Mouse (Mus musculus) stomach, embryonic 16.5 days (tissue): ENCODE results near the gene Slc13a5. TPM values are rescaled to one million over a fixed set of nuclear protein-coding genes. Genes with fewer than 3 reads are reported as not detected.

Experiments used
- ATAC-seq: fragments of 200-750 bp; cut with Nextera tagmentation; 2 replicates; pipeline ENCODE4 v1.8.0; 2017; ENCODE audit warnings: moderate number of reproducible peaks, moderate TSS enrichment; ENCODE audit not compliant: insufficient read depth, low FRiP score
- H3K27ac ChIP-seq: fragments of 300-500 bp; sonication (generic); 2 replicates; pipeline ENCODE4 v1.5.1; 2014; ENCODE audit warnings: low read length
- H3K27me3 ChIP-seq: fragments of 300-500 bp; sonication (generic); 2 replicates; pipeline ENCODE4 v1.6.1; 2014; ENCODE audit warnings: low read length, control low read depth, mixed read lengths; ENCODE audit not compliant: control insufficient read depth, insufficient read depth
- H3K36me3 ChIP-seq: fragments of 300-500 bp; sonication (generic); 2 replicates; pipeline ENCODE4 v1.6.1; 2014; ENCODE audit warnings: low read length; ENCODE audit not compliant: control insufficient read depth, insufficient read depth
- H3K4me1 ChIP-seq: fragments of 300-500 bp; sonication (generic); 2 replicates; pipeline ENCODE4 v1.6.1; 2014; ENCODE audit warnings: low read length, control low read depth, mixed read lengths; ENCODE audit not compliant: control insufficient read depth, insufficient read depth
- H3K4me2 ChIP-seq: fragments of 300-500 bp; sonication (generic); 2 replicates; pipeline ENCODE4 v1.6.1; 2014; ENCODE audit warnings: low read depth, low read length, mixed read lengths
- H3K4me3 ChIP-seq: fragments of 300-500 bp; sonication (generic); replicated peaks from 2 replicates; pipeline ENCODE4 v1.5.1; 2014; ENCODE audit warnings: mild to moderate bottlenecking, low read length
- H3K9ac ChIP-seq: fragments of 300-500 bp; sonication (generic); 2 replicates; pipeline ENCODE4 v1.6.1; 2014; ENCODE audit warnings: low read length
- H3K9me3 ChIP-seq: fragments of 300-500 bp; sonication (generic); replicated peaks from 2 replicates; pipeline ENCODE4 v1.6.1; 2016; ENCODE audit warnings: low read length, control low read depth; ENCODE audit not compliant: control insufficient read depth
- WGBS: fragments of 180-500 bp; shearing (Covaris S2); extraction: QIAGEN DNeasy Blood & Tissue Kit; methylation state at CpG from one replicate; pipeline ENCODE4 v1.1.7; 2014; 5-methylcytosine and 5-hydroxymethylcytosine counted together
- polyA plus RNA-seq: library from polyadenylated mRNA; unstranded; fragments of >200 nt; fragmentation: Nextera tagmentation; extraction: Ambion mirVana; gene quantifications from 2 replicates; pipeline ENCODE4 v1.2.1, GENCODE M21; 2015

Slc13a5 gene
- polyA plus RNA-seq, 1 experiment from 2014 or later, result 0.17 TPM

DNA sequence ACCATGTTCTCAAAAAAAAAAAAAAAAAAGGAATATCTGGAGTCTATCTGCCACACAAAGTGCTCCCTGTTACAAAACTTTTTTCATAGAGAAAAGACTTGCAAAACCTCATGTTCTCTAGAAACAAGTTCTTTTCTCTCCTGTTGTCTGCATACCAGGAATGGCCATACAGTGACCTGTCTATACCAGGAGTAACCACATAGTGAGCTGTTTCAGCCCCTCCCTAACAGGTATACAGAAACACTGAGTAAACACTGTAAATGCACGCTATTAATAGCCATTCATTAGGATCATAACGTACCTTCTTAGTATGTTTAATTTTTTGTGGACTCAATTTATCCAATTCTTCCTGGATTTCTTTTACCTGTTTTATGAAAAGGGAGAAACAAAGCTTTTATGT, 72.8 kb downstream of the Slc13a5 start:
- Histone ChIP-seq H3K36me3 (peaks cover 12% of the 10 kb centered on the region; the same call in 1 of the 2 replicates), H3K4me1 (no peaks in the 10 kb centered on the region), H3K9ac (no peak overlapping the region), H3K27ac (no peak overlapping the region), H3K4me2 (no peak overlapping the region), H3K4me3 (no peak overlapping the region), H3K9me3 (no peaks in the 10 kb centered on the region), H3K27me3 (no peaks in the 10 kb centered on the region)
- WGBS, result 69% methylated on average over 2 of the region's 2 CpGs
- ATAC-seq, result no peak

Other genes starting within 250 kb of the Slc13a5 start
- gene Aipl1, start 229.7 kb downstream of the Slc13a5 start, polyA plus RNA-seq, result 0.16 and 0.22 TPM in 2 replicates
- gene Pimreg, start 225.2 kb downstream of the Slc13a5 start, polyA plus RNA-seq, result 74.5 and 76.2 TPM in 2 replicates
- gene Pitpnm3, start 131.4 kb downstream of the Slc13a5 start, polyA plus RNA-seq, result 0.63 and 1.0 TPM in 2 replicates
- gene Gm43951, start 60.4 kb downstream of the Slc13a5 start, polyA plus RNA-seq, result 0.20 and 0.23 TPM in 2 replicates
- gene 4933427D14Rik, start 59.8 kb downstream of the Slc13a5 start, polyA plus RNA-seq, result 9.4 TPM in 2 replicates
- gene Txndc17, start 59.7 kb downstream of the Slc13a5 start, polyA plus RNA-seq, result 234 and 235 TPM in 2 replicates
- gene Med31, start 51.6 kb downstream of the Slc13a5 start, polyA plus RNA-seq, result 32.6 and 34.1 TPM in 2 replicates
- gene Xaf1, start 34.4 kb upstream of the Slc13a5 start, polyA plus RNA-seq, result 4.3 and 6.1 TPM in 2 replicates
- gene Fbxo39, start 47.2 kb upstream of the Slc13a5 start, polyA plus RNA-seq, result not detected in 2 replicates
- 0.18 and 0.59 TPM in 2 replicates for gene Tekt1, start 95.2 kb upstream of the Slc13a5 start, polyA plus RNA-seq
- gene Smtnl2, start 144.5 kb upstream of the Slc13a5 start, polyA plus RNA-seq, result 44.0 and 46.2 TPM in 2 replicates
- 8.1 and 8.9 TPM in 2 replicates for gene Ggt6, start 168.3 kb upstream of the Slc13a5 start, polyA plus RNA-seq
- gene Mybbp1a, start 174.1 kb upstream of the Slc13a5 start, polyA plus RNA-seq, result 117 and 133 TPM in 2 replicates
- gene Spns2, start 222.7 kb upstream of the Slc13a5 start, polyA plus RNA-seq, result 5.7 and 7.3 TPM in 2 replicates